Mouse (Mus musculus) embryonic facial prominence, embryonic 13.5 days (tissue): Measurements from ENCODE around the gene Tnfrsf18. TPM values are rescaled to one million over a fixed set of nuclear protein-coding genes. Genes with fewer than 3 reads are reported as not detected.

Experiments used
- ATAC-seq: fragments of 200-750 bp; cut with Nextera tagmentation; 2 replicates; pipeline ENCODE4 v1.8.0; 2017; ENCODE audit warnings: low read depth; ENCODE audit not compliant: insufficient number of reproducible peaks, insufficient read depth, low FRiP score, low TSS enrichment
- H3K27ac ChIP-seq: fragments of 300-500 bp; sonication (generic); 2 replicates; pipeline ENCODE4 v1.5.1; 2015; ENCODE audit warnings: moderate library complexity, mild to moderate bottlenecking, inconsistent platforms
- H3K27me3 ChIP-seq: fragments of 300-500 bp; sonication (generic); 2 replicates; pipeline ENCODE4 v1.6.1; 2015; ENCODE audit warnings: mild to moderate bottlenecking, inconsistent platforms
- H3K36me3 ChIP-seq: fragments of 300-500 bp; sonication (generic); 2 replicates; pipeline ENCODE4 v1.6.1; 2015; ENCODE audit warnings: mild to moderate bottlenecking, inconsistent platforms
- H3K4me1 ChIP-seq: fragments of 300-500 bp; sonication (generic); 2 replicates; pipeline ENCODE4 v1.6.1; 2015; ENCODE audit warnings: inconsistent platforms
- H3K4me2 ChIP-seq: fragments of 300-500 bp; sonication (generic); 2 replicates; pipeline ENCODE4 v1.6.1; 2015; ENCODE audit warnings: moderate library complexity, mild to moderate bottlenecking, inconsistent platforms
- H3K4me3 ChIP-seq: fragments of 300-500 bp; sonication (generic); 2 replicates; pipeline ENCODE4 v1.5.1; 2015; ENCODE audit warnings: mild to moderate bottlenecking, inconsistent platforms
- H3K9ac ChIP-seq: fragments of 300-500 bp; sonication (generic); 2 replicates; pipeline ENCODE4 v1.6.1; 2015; ENCODE audit warnings: mild to moderate bottlenecking, inconsistent platforms
- H3K9me3 ChIP-seq: fragments of 300-500 bp; sonication (generic); 2 replicates; pipeline ENCODE4 v1.6.1; 2016; ENCODE audit warnings: inconsistent platforms
- WGBS: fragments of 180-500 bp; shearing (Covaris S2); methylation state at CpG from one replicate; pipeline ENCODE4 v1.1.7; 2015; ENCODE audit warnings: mixed read lengths; 5-methylcytosine and 5-hydroxymethylcytosine counted together
- polyA plus RNA-seq: library from polyadenylated mRNA; unstranded; fragments of >200 nt; fragmentation: Nextera tagmentation; extraction: Ambion mirVana; gene quantifications from 2 replicates; pipeline ENCODE4 v1.2.1, GENCODE M21; 2015

Gene Tnfrsf18
- polyA plus RNA-seq, 1 experiment from 2014 or later = 3.0 TPM

DNA sequence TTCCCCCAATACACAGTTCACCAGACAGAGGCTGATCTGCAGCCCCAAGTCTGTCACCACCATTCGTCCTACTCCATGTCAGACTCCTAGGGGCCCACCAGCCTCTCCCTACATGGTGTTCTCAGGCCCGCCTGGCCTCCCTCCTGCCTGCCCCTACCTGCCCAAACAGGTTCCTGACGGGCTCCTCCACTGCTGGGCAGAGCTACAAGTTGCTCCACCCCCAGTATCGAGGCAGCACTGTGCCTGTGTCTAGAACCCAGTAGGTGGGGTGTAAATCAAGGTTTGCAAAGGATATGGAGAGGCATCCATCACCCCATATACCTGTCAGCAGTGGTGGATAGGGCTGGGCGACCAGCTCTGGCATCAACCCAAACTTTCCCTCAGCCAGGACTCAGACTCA lies 33.3 kb downstream of the Tnfrsf18 start, which contains the start of gene Ttll10:
TSS of gene Ttll10 (minus strand) at position 154 of the 400 bp plus-strand sequence.
- peak; percentile 79 for ATAC-seq
- H3K4me3 ChIP-seq = peak within 1 kb of the TSS; percentile 40
- H3K4me1 ChIP-seq = no peaks in the 10 kb centered on the region
- H3K27ac ChIP-seq = peak within 1 kb of the TSS; percentile 89
- peak within 1 kb of the TSS; percentile 69 for H3K9ac ChIP-seq
- no peaks in the 10 kb centered on the region for H3K27me3 ChIP-seq
- peak within 1 kb of the TSS; percentile 47 for H3K4me2 ChIP-seq
- no peaks in the 10 kb centered on the region for H3K36me3 ChIP-seq
- WGBS = 44% methylated on average over 5 of the region's 5 CpGs
- no peaks in the 10 kb centered on the region for H3K9me3 ChIP-seq

- peak overlapping the region; percentile 47 for H3K4me2 ChIP-seq
These were observed 33.7 kb downstream of the Tnfrsf18 start for GRCm38 (mm10) chr4:156059713-156060112.

GRCm38 (mm10) chr4:156063861-156064509 lies 38.0 kb downstream of the Tnfrsf18 start:
- H3K9ac ChIP-seq = no peak overlapping the region
- no peak for ATAC-seq
- H3K27me3 ChIP-seq = no peaks in the 10 kb centered on the region
- H3K9me3 ChIP-seq = no peaks in the 10 kb centered on the region
- no peaks in the 10 kb centered on the region for H3K36me3 ChIP-seq
- 0 out of 2 replicates have a peak, but pooled peaks cover 4% of the 10 kb centered on the region for H3K4me1 ChIP-seq
- no peak overlapping the region for H3K4me3 ChIP-seq
- 9% methylated on average over 4 of the region's 4 CpGs for WGBS
- no peak overlapping the region for H3K4me2 ChIP-seq
- H3K27ac ChIP-seq = peak overlapping the region; percentile 36

More at GRCm38 (mm10) chr4:156059713-156060112, 33.7 kb downstream of the Tnfrsf18 start:
- Histone ChIP-seq H3K9me3 (no peaks in the 10 kb centered on the region), H3K36me3 (no peaks in the 10 kb centered on the region), H3K4me1 (no peaks in the 10 kb centered on the region), H3K4me3 (peak overlapping the region; percentile 40), H3K27ac (peak overlapping the region; percentile 89), H3K27me3 (no peaks in the 10 kb centered on the region), H3K9ac (peak overlapping the region; percentile 69)
- 28% methylated on average over 10 of the region's 10 CpGs for WGBS
- peak; percentile 86 for ATAC-seq

- no peak overlapping the region for H3K4me3 ChIP-seq
- 82% methylated on average over 9 of the region's 9 CpGs for WGBS
- no peaks in the 10 kb centered on the region for H3K9me3 ChIP-seq
- peak overlapping the region; percentile 36; the same call in 1 of the 2 replicates for H3K27ac ChIP-seq
- no peaks in the 10 kb centered on the region for H3K36me3 ChIP-seq
- H3K4me1 ChIP-seq = 0 out of 2 replicates have a peak, but pooled peaks cover 4% of the 10 kb centered on the region
- no peak overlapping the region for H3K4me2 ChIP-seq
- no peaks in the 10 kb centered on the region for H3K27me3 ChIP-seq
- no peak overlapping the region for H3K9ac ChIP-seq
- no peak for ATAC-seq
These were observed 38.5 kb downstream of the Tnfrsf18 start for GRCm38 (mm10) chr4:156064510-156064897.

DNA sequence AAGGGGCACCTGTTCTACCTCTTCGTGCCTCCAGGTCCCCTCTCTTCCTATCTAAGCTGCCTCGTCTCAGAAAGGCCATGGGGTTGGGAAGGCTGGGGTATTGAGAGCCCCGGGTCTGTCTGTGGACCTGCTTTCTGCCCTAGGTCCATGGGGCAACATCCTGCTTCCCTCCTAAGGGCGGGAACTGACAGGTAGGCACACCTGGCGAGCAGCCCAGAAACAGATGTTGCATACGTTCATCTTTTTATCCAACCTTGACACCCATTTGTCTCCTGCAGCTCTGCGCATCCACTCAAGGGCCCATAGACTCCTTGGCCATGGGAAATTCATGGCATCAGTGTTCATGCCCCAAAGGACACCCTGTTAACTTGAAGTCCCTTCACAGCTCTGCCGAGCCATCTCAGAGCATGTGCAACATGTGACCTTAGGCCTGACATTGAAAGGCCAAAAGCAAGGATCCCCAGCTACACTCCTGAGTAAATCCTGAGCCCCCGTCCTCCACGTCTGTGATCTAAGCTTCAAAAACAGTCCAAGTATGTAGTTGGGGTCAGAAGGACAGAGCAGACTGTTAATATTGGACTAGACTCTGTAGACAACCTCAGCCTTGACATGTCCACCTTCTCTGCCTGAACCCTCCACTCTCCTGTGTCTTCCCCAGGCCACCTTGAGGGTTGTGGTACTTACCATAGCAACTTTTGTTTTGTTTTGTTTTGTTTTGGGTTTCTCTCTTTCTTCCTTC lies 39.4 kb downstream of the Tnfrsf18 start:
- no peak overlapping the region for H3K4me2 ChIP-seq

GRCm38 (mm10) chr4:156067256-156067949 lies 41.4 kb downstream of the Tnfrsf18 start:
- no peak overlapping the region for H3K9ac ChIP-seq
- peaks cover 14% of the 10 kb centered on the region for H3K4me1 ChIP-seq
- H3K36me3 ChIP-seq = no peaks in the 10 kb centered on the region
- H3K4me2 ChIP-seq = no peak overlapping the region
- H3K27me3 ChIP-seq = no peaks in the 10 kb centered on the region
- no peak overlapping the region for H3K27ac ChIP-seq
- no peaks in the 10 kb centered on the region for H3K9me3 ChIP-seq
- ATAC-seq = no peak
- H3K4me3 ChIP-seq = no peak overlapping the region
- 70% methylated on average over 5 of the region's 5 CpGs for WGBS

More for the DNA sequence above, 39.4 kb downstream of the Tnfrsf18 start:
- Histone ChIP-seq H3K9ac (no peak overlapping the region), H3K36me3 (no peaks in the 10 kb centered on the region), H3K27me3 (no peaks in the 10 kb centered on the region), H3K27ac (no peak overlapping the region), H3K9me3 (no peaks in the 10 kb centered on the region), H3K4me1 (peaks cover 8% of the 10 kb centered on the region), H3K4me3 (no peak overlapping the region)
- WGBS = 81% methylated on average over 10 of the region's 10 CpGs
- ATAC-seq = no peak

- peak overlapping the region; percentile 74; the same call in 1 of the 2 replicates for H3K27ac ChIP-seq
- H3K9me3 ChIP-seq = no peaks in the 10 kb centered on the region
- no peaks in the 10 kb centered on the region for H3K27me3 ChIP-seq
- H3K4me1 ChIP-seq = peaks cover 14% of the 10 kb centered on the region
- H3K36me3 ChIP-seq = no peaks in the 10 kb centered on the region
- H3K9ac ChIP-seq = no peak overlapping the region
- H3K4me3 ChIP-seq = no peak overlapping the region
- H3K4me2 ChIP-seq = no peak overlapping the region
- ATAC-seq = no peak
- 82% methylated on average over 8 of the region's 8 CpGs for WGBS
These were observed 43.7 kb downstream of the Tnfrsf18 start for GRCm38 (mm10) chr4:156069701-156070100.

DNA sequence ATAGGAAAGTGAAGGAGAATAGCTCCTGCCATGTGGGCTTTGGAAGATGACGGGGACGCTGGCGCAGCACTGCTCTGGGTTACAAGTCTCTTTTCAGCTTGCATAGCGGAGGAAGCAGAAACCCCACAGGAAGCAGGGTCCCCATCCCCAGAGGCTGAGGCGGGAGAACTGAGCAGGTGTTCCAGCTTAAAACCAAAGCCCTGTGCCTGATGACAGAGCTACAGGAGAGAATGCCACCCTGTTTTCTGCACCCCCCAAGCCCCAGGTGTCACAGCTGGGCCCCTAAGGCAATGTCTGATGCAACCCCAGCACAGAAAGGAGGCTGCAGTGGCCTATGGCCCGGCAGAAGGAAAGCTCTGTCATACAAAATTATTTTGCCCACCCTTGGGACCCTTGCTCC lies 44.3 kb downstream of the Tnfrsf18 start:
- Histone ChIP-seq H3K36me3 (no peaks in the 10 kb centered on the region), H3K9me3 (no peaks in the 10 kb centered on the region), H3K27me3 (no peaks in the 10 kb centered on the region), H3K4me3 (no peak overlapping the region), H3K4me1 (peaks cover 14% of the 10 kb centered on the region), H3K9ac (no peak overlapping the region), H3K27ac (peak overlapping the region; percentile 74), H3K4me2 (no peak overlapping the region)
- WGBS = 34% methylated on average over 6 of the region's 6 CpGs
- ATAC-seq = no peak

- no peak overlapping the region for H3K4me3 ChIP-seq
- no peaks in the 10 kb centered on the region for H3K27me3 ChIP-seq
- no peaks in the 10 kb centered on the region for H3K36me3 ChIP-seq
- ATAC-seq = peak; percentile 39; the same call in 1 of the 2 replicates
- H3K4me2 ChIP-seq = no peak overlapping the region
- H3K27ac ChIP-seq = peak overlapping the region; percentile 74
- no peak overlapping the region for H3K9ac ChIP-seq
- no peaks in the 10 kb centered on the region for H3K9me3 ChIP-seq
- 31% methylated on average over 2 of the region's 2 CpGs for WGBS
- peaks cover 14% of the 10 kb centered on the region for H3K4me1 ChIP-seq
These were observed 44.8 kb downstream of the Tnfrsf18 start for GRCm38 (mm10) chr4:156070716-156071115.

DNA sequence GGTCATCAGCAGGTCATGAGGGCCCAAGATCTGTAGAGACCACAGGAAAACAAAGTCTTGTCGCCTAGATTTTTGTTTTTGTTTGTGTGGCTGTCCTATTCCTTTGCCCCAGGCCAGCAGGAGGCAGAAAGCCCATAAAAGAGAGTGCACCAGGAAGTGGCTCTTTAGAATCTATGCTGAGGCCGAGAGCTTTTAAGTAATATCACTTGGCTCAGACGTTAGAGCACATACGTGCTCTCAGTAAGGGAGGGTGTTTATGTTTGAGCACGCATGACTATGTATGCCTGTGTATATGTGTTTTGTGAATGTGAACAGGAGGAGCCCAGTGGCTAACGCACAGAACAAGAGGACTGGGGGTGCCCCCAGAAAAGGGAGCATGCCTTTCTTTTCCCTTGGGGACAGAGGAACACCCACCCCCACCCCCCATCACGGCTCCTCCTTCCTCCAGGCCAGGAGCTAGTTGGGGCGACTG lies 51.0 kb downstream of the Tnfrsf18 start:
- Histone ChIP-seq H3K36me3 (no peaks in the 10 kb centered on the region), H3K27me3 (peaks cover 19% of the 10 kb centered on the region), H3K9me3 (no peaks in the 10 kb centered on the region), H3K27ac (peak overlapping the region; percentile 53; the same call in 1 of the 2 replicates), H3K4me2 (peak overlapping the region; percentile 85), H3K4me1 (peaks cover 20% of the 10 kb centered on the region), H3K4me3 (peak overlapping the region; percentile 46), H3K9ac (peak overlapping the region; percentile 64; the same call in 1 of the 2 replicates)
- no peak for ATAC-seq
- WGBS = 9% methylated on average over 8 of the region's 8 CpGs
